Comparison of ENCODE assay signal across 8 mouse cellular contexts in genomic region chr4:118489717-118490132, GRCm38 (mm10). TPM values are rescaled to one million over a fixed set of nuclear protein-coding genes. Genes with fewer than 3 reads are reported as not detected.
A peak's percentile ranks its signal among the peaks of the same experiment; 100 is the strongest.
DNase-seq lines count a peak whose midpoint lies in the region; ATAC-seq and TF ChIP-seq lines count a peak whose summit lies in the region.

TSS of gene Tie1 (minus strand) at chr4:118490061.

- no peaks in the 10 kb centered on the region for H3K27me3 ChIP-seq in hindbrain, embryonic 14.5 days (ENCODE audit: control insufficient read depth, insufficient read depth, low read length)
- no peaks in the 10 kb centered on the region for H3K27me3 ChIP-seq in liver, adult 2 months (ENCODE audit: control insufficient read depth, insufficient read depth, low read length)

- no peak for DNase-seq in left cerebral cortex, postnatal 14 days (ENCODE audit: low spot score in 2 of 2)
- DNase-seq in left cerebral cortex, adult 8-10 months (ENCODE audit: low spot score in 2 of 2): no peak
- DNase-seq in gastrocnemius, postnatal 14 days: peak; percentile 32
- no peak for DNase-seq in hindbrain, embryonic 14.5 days (ENCODE audit: low spot score)
- no peak for DNase-seq in liver, adult 2 months (ENCODE audit: extremely low read depth, low read depth, low spot score)
- DNase-seq in skeletal muscle tissue, adult 2 months (ENCODE audit: low read depth, low spot score): peak; percentile 49
- DNase-seq in right cerebral cortex, postnatal 14 days: no peak
- no peak for DNase-seq in right cerebral cortex, adult 2 months (ENCODE audit: low spot score in 2 of 2)

- H3K27ac ChIP-seq in hindbrain, embryonic 14.5 days: no peak within 1 kb of the TSS
- H3K27ac ChIP-seq in liver, adult 2 months (replicated peaks; ENCODE audit: insufficient read depth, low read depth, low read length): peak within 1 kb of the TSS; percentile 50

- H3K9ac ChIP-seq in hindbrain, embryonic 14.5 days: no peak within 1 kb of the TSS
- H3K9ac ChIP-seq in liver, adult 2 months (ENCODE audit: low read depth, low read length): peak within 1 kb of the TSS; percentile 7

- H3K4me1 ChIP-seq in hindbrain, embryonic 14.5 days (replicated peaks; ENCODE audit: control insufficient read depth, insufficient read depth, low read length): no peaks in the 10 kb centered on the region
- peaks cover 3% of the 10 kb centered on the region for H3K4me1 ChIP-seq in liver, adult 2 months (ENCODE audit: control insufficient read depth, insufficient read depth, low read length)

- no peaks in the 10 kb centered on the region for H3K36me3 ChIP-seq in hindbrain, embryonic 14.5 days (replicated peaks; ENCODE audit: control insufficient read depth, insufficient read depth)
- no peaks in the 10 kb centered on the region for H3K36me3 ChIP-seq in liver, adult 2 months (ENCODE audit: control insufficient read depth, insufficient read depth, low read length)

- no peaks in the 10 kb centered on the region for H3K79me2 ChIP-seq in liver, adult 2 months (ENCODE audit: control insufficient read depth, insufficient read depth, low read length)

- no peak for TF ChIP-seq CTCF in liver, adult 2 months (IDR thresholded peaks at IDR 0.05; ENCODE audit: low read depth, low read length)

- H3K4me3 ChIP-seq in hindbrain, embryonic 14.5 days (replicated peaks; ENCODE audit: low read length): no peak within 1 kb of the TSS
- H3K4me3 ChIP-seq in liver, adult 2 months (ENCODE audit: insufficient read depth, low read depth, low read length): peak within 1 kb of the TSS; percentile 32

- 0 out of 2 replicates have a peak, but pooled peaks have one; percentile 24 for TF ChIP-seq POLR2A in liver, adult 2 months (IDR thresholded peaks at IDR 0.05; ENCODE audit: extremely low read depth, insufficient read depth, low read length)

- WGBS in hindbrain, embryonic 14.5 days: 83% methylated on average over 8 of the region's 8 CpGs
- WGBS in liver, adult 2 months: 73% methylated on average over 8 of the region's 8 CpGs

- no peak within 1 kb of the TSS for H3K4me2 ChIP-seq in hindbrain, embryonic 14.5 days (replicated peaks)

- intact Hi-C loops in left cerebral cortex, postnatal 14 days (cut with DNase I): no loop called here
- intact Hi-C loops in gastrocnemius, postnatal 14 days (cut with DNase I; ENCODE audit: low total_unique reads): no loop called here

- ATAC-seq in hindbrain, embryonic 14.5 days (ENCODE audit: low FRiP score): no peak

- no peaks in the 10 kb centered on the region for H3K9me3 ChIP-seq in hindbrain, embryonic 14.5 days (ENCODE audit: control insufficient read depth, low read length)

RNA-seq across cellular contexts. Expression of gene Tie1, which starts in this region (rescaled TPM):
- total RNA-seq in left cerebral cortex, postnatal 14 days (2021): 10 to 100 TPM; 12.5 to 14.8 TPM
- total RNA-seq in left cerebral cortex, adult 8-10 months (2022): 1 to 10 TPM; 6.6 to 9.4 (median 8.3) TPM
- total RNA-seq in gastrocnemius, postnatal 14 days (2021): 10 to 100 TPM; 35.1 to 41.5 TPM
- polyA plus RNA-seq in hindbrain, embryonic 14.5 days (2014; fragmentation: Nextera tagmentation; extraction: Ambion mirVana): 14.3 and 15.1 TPM in 2 replicates
- 6.6 and 9.6 TPM in 2 replicates for total RNA-seq in liver, adult 2 months (2014; rRNA removed)
- 6.7 and 8.9 TPM in 2 replicates for polyA plus RNA-seq in liver, adult 2 months (2012; rRNA removed)

Comparison
In these comparisons a context has a peak if more than half of its experiments do, and no peak if none do; other contexts are left out.
1. DNase-seq: peak in gastrocnemius, postnatal 14 days (single experiment) and skeletal muscle tissue, adult 2 months (single experiment); none in left cerebral cortex, postnatal 14 days (0 of 2), left cerebral cortex, adult 8-10 months (0 of 2), hindbrain, embryonic 14.5 days (single experiment), liver, adult 2 months (single experiment), right cerebral cortex, postnatal 14 days (single experiment) and right cerebral cortex, adult 2 months (0 of 2).